11 mouse cellular contexts compared by ENCODE assay signal in the genomic region with DNA sequence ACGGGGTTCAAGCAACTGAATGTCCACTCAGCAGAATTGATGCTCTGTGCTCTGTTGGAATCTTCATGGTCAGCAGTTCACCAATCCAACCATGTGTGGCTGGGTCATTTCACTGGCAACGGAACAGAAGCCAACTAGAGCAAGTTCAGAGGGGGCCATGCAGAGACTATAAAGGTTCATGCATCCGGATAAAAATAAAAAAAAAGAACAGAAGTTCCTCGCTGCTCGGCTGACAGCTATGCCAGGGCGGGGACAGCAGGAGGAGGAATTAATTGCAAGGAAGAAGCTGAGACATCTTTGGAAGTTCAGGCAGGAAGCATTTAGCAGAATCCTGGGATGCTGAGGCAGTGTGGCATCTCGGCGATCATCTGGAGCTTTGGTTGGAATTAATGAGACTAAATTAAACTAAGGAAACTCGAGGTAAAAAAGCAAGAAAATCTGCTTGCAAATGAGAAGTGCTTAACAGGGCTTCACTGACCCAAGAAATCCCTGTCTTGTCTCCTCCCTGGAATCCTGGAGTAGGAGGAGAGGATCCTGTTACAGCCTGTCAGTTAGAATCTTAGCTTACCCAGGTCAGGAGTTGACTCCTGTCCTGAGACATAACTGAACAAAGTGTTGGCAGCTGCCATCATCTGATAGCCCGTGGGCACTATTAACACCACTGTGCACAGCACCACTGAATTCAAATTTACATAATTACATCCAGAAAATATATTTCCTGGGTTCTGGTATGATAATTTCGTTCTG.
DNase-seq lines count a peak whose midpoint lies in the region; ATAC-seq lines count a peak whose summit lies in the region.
"Had no signal": no experiment of that assay in that cellular context is flagged by ENCODE, and none has a peak within 500 bp of the region (broad histone marks: within the 10 kb centered on the region; RNA-seq: fewer than 3 reads in every experiment).

No protein-coding gene starts in this region.

- H3K4me3 ChIP-seq in hindbrain, embryonic 16.5 days (ENCODE audit: low read length): no peak overlapping the region
- H3K4me3 ChIP-seq: embryonic facial prominence, embryonic 12.5 days; heart, embryonic 10.5 days; limb, embryonic 15.5 days had no signal

- no peak overlapping the region for H3K9ac ChIP-seq in hindbrain, embryonic 16.5 days (ENCODE audit: low read depth, low read length)
- H3K9ac ChIP-seq: embryonic facial prominence, embryonic 12.5 days; limb, embryonic 15.5 days had no signal

- H3K9me3 ChIP-seq in hindbrain, embryonic 16.5 days (ENCODE audit: control insufficient read depth, low read length): no peaks in the 10 kb centered on the region
- H3K9me3 ChIP-seq: embryonic facial prominence, embryonic 12.5 days; heart, embryonic 10.5 days; limb, embryonic 15.5 days had no signal

- H3K4me1 ChIP-seq in hindbrain, embryonic 16.5 days (ENCODE audit: control insufficient read depth, insufficient read depth, low read depth, low read length): peaks cover 6% of the 10 kb centered on the region
- H3K4me1 ChIP-seq: heart, embryonic 10.5 days; limb, embryonic 15.5 days had no signal

- peak; percentile 69 for DNase-seq in right cerebral cortex, adult 18-20 months
- DNase-seq in right cerebral cortex, postnatal 4 days: no peak
- peak; percentile 65 for DNase-seq in layer of hippocampus, adult 9-11 months
- DNase-seq in right cerebral cortex, postnatal 36 days (ENCODE audit: low spot score in 2 of 2): peak; percentile 35 to 70
- no peak for DNase-seq in lung, postnatal 4 days
- no peak for DNase-seq in yolk sac, embryonic 10.5 days (ENCODE audit: low spot score)
- DNase-seq in cerebellum, postnatal 4 days (ENCODE audit: low spot score in 2 of 2): no peak

- H3K4me2 ChIP-seq in hindbrain, embryonic 16.5 days (ENCODE audit: low read length): peak overlapping the region; percentile 6; the same call in 1 of the 2 replicates
- H3K4me2 ChIP-seq: embryonic facial prominence, embryonic 12.5 days; limb, embryonic 15.5 days had no signal

- no peak overlapping the region for H3K27ac ChIP-seq in hindbrain, embryonic 16.5 days (ENCODE audit: low read depth, low read length)
- H3K27ac ChIP-seq: embryonic facial prominence, embryonic 12.5 days; heart, embryonic 10.5 days; limb, embryonic 15.5 days had no signal

- no peaks in the 10 kb centered on the region for H3K36me3 ChIP-seq in hindbrain, embryonic 16.5 days (ENCODE audit: control insufficient read depth, insufficient read depth, low read length)
- H3K36me3 ChIP-seq: embryonic facial prominence, embryonic 12.5 days; heart, embryonic 10.5 days; limb, embryonic 15.5 days had no signal

- H3K27me3 ChIP-seq in hindbrain, embryonic 16.5 days (replicated peaks; ENCODE audit: control insufficient read depth, insufficient read depth, low read length): no peaks in the 10 kb centered on the region
- H3K27me3 ChIP-seq: embryonic facial prominence, embryonic 12.5 days; limb, embryonic 15.5 days had no signal

- WGBS in hindbrain, embryonic 16.5 days: 22% methylated on average over 11 of the region's 11 CpGs

- peak; percentile 58; the same call in 1 of the 2 replicates for ATAC-seq in hindbrain, embryonic 16.5 days

Comparison
In these comparisons a context has a peak if more than half of its experiments do, and no peak if none do; other contexts are left out.
1. DNase-seq: peak in right cerebral cortex, adult 18-20 months (single experiment), layer of hippocampus, adult 9-11 months (single experiment) and right cerebral cortex, postnatal 36 days (2 of 2); none in right cerebral cortex, postnatal 4 days (single experiment), lung, postnatal 4 days (0 of 2), yolk sac, embryonic 10.5 days (single experiment) and cerebellum, postnatal 4 days (0 of 2).